Mouse (Mus musculus) urinary bladder, adult 2 months (tissue): ENCODE measurements around the gene Cdk5rap2. TPM values are rescaled to one million over a fixed set of nuclear protein-coding genes. Genes with fewer than 3 reads are reported as not detected.

Experiments used
- DNase-seq: peaks from one replicate; pipeline ENCODE4 v3.0.0; 2022; ENCODE audit warnings: low spot score
- polyA plus RNA-seq: library from polyadenylated mRNA; depleted of rRNA; stranded (reverse); fragments of >200 nt; gene quantifications from 2 replicates; pipeline ENCODE4 v1.2.3, GENCODE M21; 2012

Cdk5rap2 gene
- polyA plus RNA-seq, 1 experiment: 5.7 TPM

DNA sequence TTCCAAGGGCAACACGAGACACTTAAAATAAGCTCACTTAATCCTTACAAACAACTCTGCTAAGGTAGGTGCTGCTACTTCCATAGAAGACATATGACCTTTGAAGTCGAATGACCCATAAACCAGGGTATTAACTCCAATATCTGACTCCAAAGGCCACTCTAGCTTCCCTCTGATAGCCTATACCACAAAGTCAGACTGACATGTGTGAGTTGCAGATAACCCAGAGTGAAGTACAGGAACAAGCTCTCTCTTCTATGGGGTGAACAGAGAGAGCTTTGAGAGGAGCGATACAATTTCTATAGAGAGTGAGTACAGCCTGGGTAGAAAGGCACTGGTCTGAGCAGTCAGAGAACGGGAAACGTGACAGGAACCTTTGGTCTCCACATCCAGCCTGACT, 148.9 kb downstream of the Cdk5rap2 start:
- DNase-seq: no peak

DNA sequence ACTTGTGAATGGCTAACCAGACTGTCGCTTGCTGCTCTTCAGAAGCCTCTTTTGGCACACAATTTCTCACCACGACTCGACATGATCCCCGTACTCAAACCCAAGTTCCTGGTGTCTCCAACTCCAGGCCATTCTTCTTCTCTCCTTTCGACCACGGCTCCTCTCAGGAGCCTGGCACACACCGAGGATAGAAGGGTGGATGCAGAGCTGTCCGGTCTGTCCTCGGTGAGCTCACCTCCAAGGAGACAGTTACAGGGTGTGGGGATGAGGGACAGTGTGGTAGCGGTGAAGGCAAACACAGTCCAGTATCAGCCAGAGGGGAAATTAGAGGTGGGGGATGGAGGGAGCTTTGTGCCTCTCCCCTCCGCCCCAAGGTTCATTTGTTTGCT, 149.8 kb downstream of the Cdk5rap2 start:
- no peak for DNase-seq

DNA sequence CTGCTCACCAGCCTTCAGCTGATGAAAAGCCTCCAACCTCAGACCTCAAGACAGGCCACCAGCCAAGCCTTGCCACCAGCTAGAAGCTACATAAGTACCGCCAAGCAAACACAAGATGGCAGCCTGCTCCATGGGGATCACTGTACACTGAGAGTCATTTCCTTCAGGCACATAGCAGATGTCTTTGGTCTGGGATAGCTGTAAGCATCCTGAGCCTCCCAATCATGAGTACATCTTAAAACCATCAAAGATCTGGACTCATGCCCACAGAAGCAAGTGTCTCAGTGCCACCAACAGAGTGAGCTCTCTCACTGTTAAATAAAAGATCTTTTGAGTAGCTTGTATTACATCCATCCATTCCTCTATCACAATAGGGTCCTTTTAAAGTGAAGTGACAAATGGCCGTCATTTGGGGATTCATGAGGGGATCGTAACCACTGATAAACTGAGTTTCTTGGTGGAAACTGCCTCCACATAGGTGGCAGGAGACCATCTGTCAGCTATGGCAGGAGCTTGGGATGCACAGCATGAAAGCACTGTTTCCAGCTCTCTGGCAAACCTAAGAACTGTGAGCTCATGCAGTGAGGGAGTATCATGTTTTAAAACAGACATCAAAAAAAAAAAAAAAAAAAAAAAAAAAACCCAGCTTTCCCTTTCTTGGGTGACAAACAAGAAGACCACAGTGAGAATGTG, 150.4 kb downstream of the Cdk5rap2 start:
- DNase-seq: no peak

DNA sequence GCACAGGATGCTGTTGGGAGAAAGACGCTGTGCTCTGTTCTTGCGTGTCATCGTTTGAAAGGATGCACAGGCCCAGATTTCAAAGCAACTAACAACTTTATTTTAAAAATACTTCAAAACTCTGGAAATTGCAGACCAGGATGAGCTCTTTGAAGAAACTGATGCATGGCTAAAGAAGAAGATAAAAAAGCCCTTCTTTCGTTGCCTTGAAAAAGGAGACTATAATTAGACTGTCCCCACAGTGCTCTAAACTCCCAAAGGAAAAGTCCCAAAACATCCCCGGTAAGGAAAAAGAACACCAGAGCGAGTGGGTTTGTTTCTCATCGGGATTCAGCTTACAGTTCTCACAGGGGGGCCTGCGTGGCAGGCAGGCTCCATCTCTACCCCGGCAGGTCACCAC, 151.4 kb downstream of the Cdk5rap2 start:
- DNase-seq: no peak

DNA sequence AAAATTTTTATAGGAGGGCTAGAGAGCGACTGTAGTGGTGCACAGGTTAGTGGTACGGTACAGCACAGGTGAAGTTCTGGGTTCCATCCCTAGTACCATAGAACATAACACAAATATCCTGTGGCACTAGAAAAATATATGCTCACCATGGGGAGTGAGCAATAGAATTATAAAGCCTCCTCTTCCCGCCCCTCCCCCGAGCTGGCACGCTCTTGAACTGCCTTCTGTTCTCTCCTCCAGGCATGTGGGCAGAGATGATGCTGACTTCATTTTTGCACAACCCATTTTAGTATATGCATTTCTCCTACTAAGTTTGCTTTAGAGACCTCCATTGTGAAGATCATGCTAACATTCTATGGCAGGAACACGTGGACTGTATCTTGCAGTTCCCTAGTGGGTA, 152.0 kb downstream of the Cdk5rap2 start:
- no peak for DNase-seq

DNA sequence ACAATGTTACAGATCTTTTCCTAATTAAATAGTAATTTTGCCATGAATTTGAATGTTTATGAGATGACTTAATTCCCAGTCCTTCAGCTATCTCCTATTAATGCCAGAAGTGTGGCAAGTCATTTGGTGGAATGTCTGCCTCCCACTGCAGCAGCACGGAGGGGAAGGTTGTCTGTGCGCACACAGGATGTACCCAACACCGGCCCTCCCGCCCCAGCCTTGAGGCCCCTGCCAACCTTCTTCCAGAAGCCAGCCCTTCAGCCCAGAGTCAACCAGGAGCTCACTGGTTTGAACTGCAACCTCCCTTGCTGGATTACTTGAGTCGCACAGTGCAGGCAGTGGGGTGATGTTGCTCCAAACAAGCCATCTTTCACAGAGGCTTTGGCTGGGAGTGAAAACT, 158.5 kb downstream of the Cdk5rap2 start:
- DNase-seq: no peak

DNA sequence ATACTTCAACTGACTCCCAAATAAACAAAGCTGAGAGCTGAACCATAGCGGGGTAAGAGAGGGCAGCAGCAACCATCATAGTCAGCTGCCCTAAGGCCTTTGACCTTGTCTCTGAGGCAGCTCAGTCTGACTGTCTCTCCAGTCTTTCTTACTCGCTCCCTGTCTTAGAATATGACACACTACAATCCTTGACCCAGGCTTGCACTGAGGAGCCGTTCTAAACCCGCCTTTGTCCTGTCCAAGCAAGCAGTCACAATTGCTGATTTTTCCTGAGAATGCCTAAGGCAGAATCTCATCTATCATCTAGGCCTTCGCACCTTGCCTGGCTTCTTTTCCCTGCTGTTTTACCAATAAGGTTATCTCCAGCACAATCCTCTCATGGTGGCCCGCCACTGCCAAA, 164.5 kb downstream of the Cdk5rap2 start:
- DNase-seq: no peak

DNA sequence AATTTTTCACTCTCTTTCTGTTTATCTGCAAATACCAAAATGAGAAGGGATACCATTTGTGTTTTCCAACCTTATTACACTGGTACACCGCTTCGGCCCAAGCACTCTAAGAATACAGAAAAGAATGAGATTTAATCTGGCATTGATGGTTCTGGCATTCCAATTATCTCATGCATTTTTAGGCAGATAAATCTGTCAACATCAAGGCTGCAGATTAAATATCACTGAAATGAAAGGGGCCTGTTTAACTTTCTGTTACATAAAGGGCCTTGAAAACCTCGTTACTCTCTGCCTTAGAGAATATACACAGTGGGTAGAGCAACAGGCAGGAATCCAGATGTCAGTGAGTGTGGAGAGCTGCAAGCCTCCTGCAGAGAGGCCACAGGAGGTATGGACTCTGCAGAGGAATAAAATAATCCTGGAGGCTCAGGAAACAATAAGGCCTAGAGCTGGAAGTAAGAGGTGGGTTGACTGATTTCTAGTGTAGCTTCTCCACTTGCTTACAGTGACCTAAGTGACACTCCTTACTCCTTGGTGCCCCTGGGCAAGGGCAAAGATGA, 166.6 kb downstream of the Cdk5rap2 start:
- no peak for DNase-seq

DNA sequence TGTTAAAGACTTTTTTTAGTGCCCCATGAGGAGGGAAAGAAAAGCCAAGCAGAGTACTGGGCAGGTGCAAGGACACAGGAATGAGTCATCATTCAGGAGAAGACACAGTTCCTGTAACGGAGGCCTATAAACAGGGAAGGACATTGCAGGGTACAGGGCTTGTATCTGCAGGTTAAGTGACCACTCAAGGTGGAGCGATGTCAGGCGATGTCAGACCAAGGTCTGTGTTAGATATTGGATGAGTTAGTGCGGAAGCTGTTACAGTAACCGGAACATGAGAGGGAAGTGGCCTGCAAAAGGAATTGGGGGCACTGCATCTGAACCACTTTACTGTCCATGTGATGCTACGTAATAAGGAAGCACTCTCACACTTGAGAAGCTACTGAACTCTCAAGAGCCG, 170.5 kb downstream of the Cdk5rap2 start:
- no peak for DNase-seq

DNA sequence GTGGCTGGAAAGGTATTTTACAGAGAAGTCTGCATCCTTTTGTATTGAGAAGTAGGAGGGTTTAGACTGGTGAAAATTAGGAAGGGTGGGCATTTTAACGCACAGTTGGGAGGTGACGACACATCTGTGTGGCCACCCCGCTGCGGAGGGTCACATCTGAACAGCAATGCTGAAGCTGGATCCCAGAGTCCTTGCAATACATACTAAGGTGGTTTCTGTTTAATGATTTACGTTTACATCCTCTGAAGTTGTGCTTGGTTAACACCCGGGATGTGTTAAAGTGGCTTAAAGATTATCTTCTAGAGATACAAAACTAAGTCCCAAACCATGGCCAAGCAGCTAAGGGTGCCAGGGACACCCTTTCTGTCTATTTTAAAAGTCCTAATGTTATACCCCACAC, 171.4 kb downstream of the Cdk5rap2 start:
- no peak for DNase-seq

DNA sequence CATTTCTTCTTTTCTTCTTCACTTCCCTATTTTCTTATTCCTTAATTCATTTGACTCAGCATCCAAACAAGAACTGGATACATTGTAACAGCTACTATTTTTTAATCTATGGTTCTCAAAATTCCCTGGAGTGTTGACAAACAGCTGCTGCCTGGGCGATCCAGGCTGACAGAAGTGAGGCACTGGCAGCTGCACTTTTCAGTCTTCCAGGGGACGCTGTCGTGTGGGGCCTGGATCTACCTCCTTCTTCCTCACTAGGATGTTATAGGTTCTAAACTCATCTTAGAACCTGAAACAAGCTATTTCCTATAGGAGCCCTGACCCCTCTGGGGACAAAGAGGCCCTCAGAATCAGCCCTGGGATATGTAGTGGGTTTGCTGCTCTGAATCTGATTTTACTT, 177.9 kb downstream of the Cdk5rap2 start:
- DNase-seq: no peak

DNA sequence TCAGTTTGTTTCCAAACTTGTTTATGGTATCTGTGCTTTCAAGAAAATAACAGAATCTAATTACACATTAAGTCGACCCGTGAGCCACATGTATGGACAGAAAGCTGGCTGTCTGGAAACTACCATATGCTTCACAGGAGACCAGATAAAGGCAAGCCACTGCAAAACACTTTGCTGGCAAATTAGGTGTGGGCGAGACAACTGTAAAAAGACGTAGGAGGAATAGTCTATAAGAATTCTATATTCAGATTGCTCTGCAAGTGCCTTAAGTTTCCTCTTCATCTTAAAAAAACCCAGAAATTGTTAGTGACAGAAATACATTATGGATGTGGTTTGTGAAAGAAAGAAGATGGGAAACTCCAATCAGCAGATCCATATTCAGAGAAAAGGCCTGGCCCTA, 180.4 kb downstream of the Cdk5rap2 start:
- no peak for DNase-seq

DNA sequence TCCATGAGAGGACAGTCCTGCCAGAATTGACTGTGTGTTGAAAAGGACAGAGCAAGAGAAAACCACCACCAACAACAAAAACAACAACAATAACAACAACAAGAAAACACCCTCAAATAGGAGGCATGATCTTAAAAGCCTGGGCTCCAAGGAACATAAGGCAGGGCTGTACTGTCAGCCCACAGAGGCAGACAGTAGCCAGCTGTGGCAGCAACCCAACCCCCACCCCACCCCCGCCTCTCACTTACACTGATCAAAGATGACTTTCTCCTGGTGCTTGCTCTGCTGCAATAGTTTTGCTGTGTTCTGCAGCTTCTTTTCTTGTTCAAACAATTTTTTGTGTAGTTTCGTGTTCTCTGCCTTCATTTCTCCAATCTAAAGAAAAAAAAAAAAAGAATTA, 181.9 kb downstream of the Cdk5rap2 start:
- no peak for DNase-seq

DNA sequence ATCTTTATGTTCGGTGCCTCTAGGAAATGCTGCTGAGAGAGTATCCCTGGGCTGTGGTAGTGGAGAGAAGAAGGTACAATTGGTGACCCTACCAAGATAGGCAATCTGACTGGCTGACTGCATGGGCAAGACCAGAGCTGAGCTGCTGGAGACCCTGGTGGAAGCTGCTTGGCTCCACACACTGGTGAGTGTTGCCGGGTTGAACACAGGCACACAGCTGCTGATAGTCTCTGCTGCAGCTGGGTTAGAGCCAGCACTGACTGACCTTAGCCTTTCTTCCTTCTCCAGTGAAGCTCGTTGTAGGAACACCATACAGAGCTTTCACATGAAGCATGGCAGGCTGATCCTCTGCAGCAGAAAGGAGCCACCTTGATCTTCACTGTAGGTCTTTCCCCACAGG, 182.6 kb downstream of the Cdk5rap2 start:
- no peak for DNase-seq

DNA sequence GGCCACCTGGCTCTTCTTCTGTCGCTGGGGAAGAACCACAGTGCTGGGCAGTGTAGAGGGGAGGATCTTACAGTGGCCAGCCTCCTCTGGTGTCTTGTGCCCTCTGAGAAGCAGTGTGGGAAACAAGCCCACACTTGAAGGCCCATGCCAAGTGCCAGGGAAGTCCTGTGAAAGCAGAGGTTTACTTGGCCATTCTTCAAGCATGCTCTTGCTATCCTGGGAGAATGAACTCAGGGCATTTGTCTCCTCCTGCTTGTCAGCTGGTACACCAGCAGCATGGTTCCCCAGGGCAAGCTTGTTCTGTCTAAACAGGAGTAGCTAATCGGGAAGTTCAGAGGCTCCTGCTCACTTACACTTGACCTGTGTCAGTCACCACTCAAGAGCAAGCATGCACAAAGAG, 185.7 kb downstream of the Cdk5rap2 start:
- DNase-seq: no peak

DNA sequence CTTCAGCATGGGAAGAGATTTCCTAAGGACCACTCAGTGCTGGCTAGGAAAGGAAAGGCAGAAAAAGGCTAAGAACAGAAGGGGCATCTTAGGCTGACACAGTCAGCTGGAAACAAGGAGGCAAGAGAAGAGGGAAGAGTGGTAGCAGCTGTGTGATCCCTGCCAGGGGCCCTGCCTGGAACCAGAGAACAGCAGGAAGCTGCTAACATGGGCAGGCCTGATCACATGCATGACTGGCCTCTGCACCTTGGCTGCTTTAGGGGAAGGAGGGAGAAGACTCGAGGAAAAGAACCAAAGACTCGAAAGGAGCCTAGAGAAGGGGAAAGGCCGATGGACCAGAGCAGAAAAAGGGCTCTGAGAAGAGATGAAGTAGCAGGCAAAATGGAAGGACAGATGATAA, 188.4 kb downstream of the Cdk5rap2 start:
- DNase-seq: no peak

DNA sequence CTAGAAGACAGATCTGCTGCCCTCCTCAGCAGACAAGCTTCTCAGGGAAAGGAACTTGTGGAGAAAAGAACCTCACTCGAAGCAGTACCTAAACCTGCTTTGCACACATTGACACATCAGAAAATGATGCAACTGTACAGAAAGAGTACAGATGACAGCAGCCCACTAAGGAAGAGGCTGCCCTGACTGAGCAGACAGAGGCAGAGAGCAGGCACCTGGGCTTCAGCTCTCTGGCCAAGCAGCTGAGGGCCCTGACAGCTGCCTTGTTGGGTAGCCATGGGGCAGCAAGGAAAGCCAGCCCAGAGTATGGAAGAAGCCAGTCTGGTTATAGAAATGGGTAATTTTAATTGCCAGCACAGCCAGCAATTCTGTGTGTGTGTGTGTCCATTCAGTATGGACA, 188.9 kb downstream of the Cdk5rap2 start:
- no peak for DNase-seq

DNA sequence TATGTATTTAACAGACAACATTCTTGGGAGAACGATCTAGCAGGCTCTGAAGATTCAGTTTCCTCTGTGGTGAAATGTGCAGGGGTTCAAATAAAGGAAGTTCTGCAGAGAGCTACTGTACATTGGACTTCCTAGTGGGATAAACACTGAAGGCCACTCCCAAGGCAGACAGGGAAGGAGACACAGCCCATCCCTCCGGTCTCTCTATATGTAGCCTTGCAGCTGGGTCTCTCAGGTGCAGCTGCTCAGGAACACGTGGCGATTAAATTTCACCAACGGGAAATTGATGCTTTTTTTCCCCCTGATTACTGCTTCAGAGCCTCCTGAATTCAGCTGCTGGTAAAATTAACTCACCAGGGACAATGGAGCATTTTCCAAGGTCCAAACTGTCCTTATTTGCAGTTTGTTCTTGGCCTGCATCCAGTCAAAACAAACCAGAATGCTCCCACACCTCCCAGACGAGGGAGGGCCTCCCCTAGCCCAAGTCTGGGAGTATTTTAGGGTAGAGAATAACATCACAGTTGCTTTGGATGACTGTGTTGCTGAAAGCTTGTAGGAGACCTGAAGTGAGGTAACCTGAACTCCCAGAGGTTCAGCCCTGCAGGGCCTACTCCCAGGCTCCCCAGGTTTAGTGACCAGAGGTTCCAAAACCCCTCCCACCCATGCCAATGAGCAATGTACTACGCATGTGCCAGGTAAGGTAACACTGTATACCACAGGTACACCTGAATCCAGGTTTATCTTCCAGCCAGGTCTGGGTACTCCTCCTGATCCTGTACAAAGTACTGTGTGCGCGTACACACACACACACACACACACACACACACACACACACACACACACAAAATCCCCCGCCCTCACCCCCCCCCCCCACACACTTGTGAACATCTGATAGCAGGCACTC, 189.7 kb downstream of the Cdk5rap2 start:
- DNase-seq: no peak

DNA sequence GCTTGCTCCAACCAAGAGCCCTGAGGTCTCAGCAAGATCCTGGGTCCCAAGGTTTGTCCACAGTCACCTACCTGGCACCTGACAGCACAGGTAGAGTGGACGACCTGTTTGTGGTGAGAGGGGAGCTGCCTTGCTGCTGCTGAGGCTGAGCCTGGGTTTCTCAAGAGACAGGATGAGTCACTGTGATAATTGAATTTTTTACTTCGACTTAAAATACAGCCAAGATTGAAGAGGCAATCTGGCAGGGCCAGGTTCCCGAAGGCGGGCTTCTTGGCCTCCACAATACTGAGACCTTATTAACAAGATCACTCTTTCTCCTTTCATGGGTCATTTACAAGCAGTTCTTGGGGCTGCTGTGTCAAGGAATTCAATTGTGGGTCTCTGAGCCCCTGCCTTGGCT, 190.5 kb downstream of the Cdk5rap2 start:
- no peak for DNase-seq

DNA sequence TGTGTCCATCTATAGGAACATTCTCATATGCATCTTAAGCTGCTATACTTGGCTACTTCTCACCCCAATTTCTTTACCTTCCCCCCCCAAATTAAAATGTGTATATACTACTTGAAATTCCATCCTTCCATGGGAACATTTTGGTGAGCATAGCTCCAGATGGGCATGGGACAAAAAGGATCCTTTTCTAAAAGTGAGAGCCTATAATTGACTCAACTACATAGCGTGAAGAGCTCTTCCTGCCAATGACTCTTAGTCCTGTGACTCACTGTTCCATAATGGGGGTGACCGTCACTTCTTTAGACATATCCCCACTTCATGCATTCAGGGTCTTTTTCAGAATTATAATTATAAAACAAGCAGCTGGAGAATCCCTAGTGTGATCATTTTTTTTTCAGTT, 224.3 kb downstream of the Cdk5rap2 start:
- no peak for DNase-seq
